Mouse (Mus musculus): ENCODE data around the gene Fam84a. TPM values are rescaled to one million over a fixed set of nuclear protein-coding genes. Genes with fewer than 3 reads are reported as not detected.

The Fam84a gene
- polyA plus RNA-seq (2014; fragmentation: Illumina TruSeq; extraction: RNeasy Lipid Tissue Mini Kit (QIAGEN cat#74804); ENCODE audit: low read depth, low replicate concordance), result 2.0 TPM

DNA sequence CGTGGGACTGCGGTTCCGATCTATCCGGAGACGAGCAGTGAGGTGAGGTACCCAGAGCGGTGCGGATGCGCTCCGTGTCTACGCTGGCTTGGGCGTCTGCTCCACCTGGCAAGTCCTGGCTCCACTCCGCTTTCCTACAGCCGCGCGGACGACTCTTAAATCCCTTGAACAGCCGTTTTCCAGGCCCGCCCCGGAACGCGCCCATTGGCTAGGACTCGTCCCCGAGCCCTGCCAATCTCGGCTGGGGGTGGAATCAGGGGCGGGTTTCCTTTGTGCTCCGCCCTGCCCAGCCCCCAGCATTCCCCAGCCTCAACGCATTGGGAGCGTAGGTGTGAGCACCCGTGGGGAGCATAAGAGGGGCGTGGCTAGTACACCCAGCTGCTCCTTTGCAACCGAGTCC is at the start of gene Fam84a:
TSS of gene Fam84a (minus strand) at position 134 of the 400 bp plus-strand sequence.

Measured in liver, adult 10 weeks (tissue).